Mouse (Mus musculus) small intestine, adult 2 months (tissue): ENCODE measurements around the gene Ahcyl2. TPM values are rescaled to one million over a fixed set of nuclear protein-coding genes. Genes with fewer than 3 reads are reported as not detected.

Source experiments
- H3K27ac ChIP-seq: fragments of 200-500 bp; 2 replicates; pipeline ENCODE4 v1.5.1; 2012; ENCODE audit warnings: low read depth, low read length, control low read depth, inconsistent platforms; ENCODE audit not compliant: insufficient read depth
- H3K27me3 ChIP-seq: fragments of 200-500 bp; 2 replicates; pipeline ENCODE4 v1.6.1; 2012; ENCODE audit warnings: mild to moderate bottlenecking, moderate library complexity, low read length, inconsistent platforms; ENCODE audit not compliant: control insufficient read depth, insufficient read depth
- H3K36me3 ChIP-seq: fragments of 200-500 bp; 2 replicates; pipeline ENCODE4 v1.6.1; 2012; ENCODE audit warnings: mild to moderate bottlenecking, low read length, control low read depth, inconsistent platforms; ENCODE audit not compliant: control insufficient read depth, insufficient read depth
- H3K4me1 ChIP-seq: fragments of 200-500 bp; 2 replicates; pipeline ENCODE4 v1.6.1; 2012; ENCODE audit warnings: low read length, inconsistent platforms, mixed read lengths; ENCODE audit not compliant: control insufficient read depth, insufficient read depth, insufficient read length
- H3K4me3 ChIP-seq: fragments of 200-500 bp; 2 replicates; pipeline ENCODE4 v1.5.1; 2012; ENCODE audit warnings: low read depth, mild to moderate bottlenecking, control low read depth, inconsistent platforms, low read length, moderate library complexity
- CTCF ChIP-seq: fragments of 200-500 bp; IDR thresholded peaks from 2 replicates; pipeline ENCODE4 v1.5.1; 2012; ENCODE audit warnings: low read depth, mild to moderate bottlenecking, control low read depth, inconsistent platforms, low read length, moderate library complexity, mixed read lengths; ENCODE audit not compliant: insufficient replicate concordance, insufficient read length; ENCODE audit errors: extremely low read depth
- POLR2A ChIP-seq: fragments of 200-500 bp; IDR thresholded peaks from 2 replicates; pipeline ENCODE4 v1.6.1; 2012; ENCODE audit warnings: low read depth, mild to moderate bottlenecking, control low read depth, inconsistent platforms, low read length, moderate library complexity
- WGBS: fragments of 180-500 bp; shearing (Covaris S2); methylation state at CpG from one replicate; pipeline ENCODE4 v1.1.7; 2018; 5-methylcytosine and 5-hydroxymethylcytosine counted together
- polyA plus RNA-seq: library from polyadenylated mRNA; depleted of rRNA; stranded (reverse); fragments of >200 nt; gene quantifications from 2 replicates; pipeline ENCODE4 v1.2.3, GENCODE M21; 2012

Ahcyl2 gene
- polyA plus RNA-seq, 1 experiment: 110 TPM

- H3K36me3 ChIP-seq: no peaks in the 10 kb centered on the region; the same call in 1 of the 2 replicates
- 52% methylated on average over 3 of the region's 3 CpGs for WGBS
These were observed 4.4 kb downstream of the Ahcyl2 start for GRCm38 (mm10) chr6:29772236-29772635.

GRCm38 (mm10) chr6:29774161-29774560 lies 6.3 kb downstream of the Ahcyl2 start:
- Histone ChIP-seq H3K27ac (no peak overlapping the region), H3K27me3 (no peaks in the 10 kb centered on the region), H3K4me1 (peaks cover 18% of the 10 kb centered on the region), H3K4me3 (no peak overlapping the region), H3K36me3 (no peaks in the 10 kb centered on the region; the same call in 1 of the 2 replicates)
- TF ChIP-seq POLR2A: no peak
- 70% methylated on average over 1 of the region's 1 CpGs for WGBS

More at GRCm38 (mm10) chr6:29772236-29772635, 4.4 kb downstream of the Ahcyl2 start:
- Histone ChIP-seq H3K4me3 (no peak overlapping the region), H3K27me3 (no peaks in the 10 kb centered on the region), H3K4me1 (peaks cover 17% of the 10 kb centered on the region), H3K27ac (peak overlapping the region; percentile 77; the same call in 1 of the 2 replicates)
- TF ChIP-seq CTCF: no peak
- no peak for TF ChIP-seq POLR2A

- H3K4me3 ChIP-seq: no peak overlapping the region
- no peaks in the 10 kb centered on the region; the same call in 1 of the 2 replicates for H3K36me3 ChIP-seq
- H3K4me1 ChIP-seq: peaks cover 18% of the 10 kb centered on the region
- no peak for TF ChIP-seq POLR2A
- WGBS: 89% methylated on average over 1 of the region's 1 CpGs
- no peaks in the 10 kb centered on the region for H3K27me3 ChIP-seq
- H3K27ac ChIP-seq: no peak overlapping the region
These were observed 7.8 kb downstream of the Ahcyl2 start for GRCm38 (mm10) chr6:29775609-29776008.

GRCm38 (mm10) chr6:29776542-29777237 lies 8.9 kb downstream of the Ahcyl2 start:
- peaks cover 12% of the 10 kb centered on the region for H3K4me1 ChIP-seq
- no peaks in the 10 kb centered on the region for H3K27me3 ChIP-seq
- WGBS: 61% methylated on average over 4 of the region's 4 CpGs
- TF ChIP-seq CTCF: no peak
- TF ChIP-seq POLR2A: no peak
- peak overlapping the region; percentile 27; the same call in 1 of the 2 replicates for H3K27ac ChIP-seq
- no peak overlapping the region for H3K4me3 ChIP-seq
- peaks cover 1% of the 10 kb centered on the region; the same call in 1 of the 2 replicates for H3K36me3 ChIP-seq

GRCm38 (mm10) chr6:29777238-29777555 lies 9.4 kb downstream of the Ahcyl2 start:
- Histone ChIP-seq H3K27me3 (no peaks in the 10 kb centered on the region), H3K36me3 (peaks cover 1% of the 10 kb centered on the region; the same call in 1 of the 2 replicates), H3K27ac (peak overlapping the region; percentile 27; the same call in 1 of the 2 replicates), H3K4me3 (no peak overlapping the region), H3K4me1 (peaks cover 12% of the 10 kb centered on the region)
- no peak for TF ChIP-seq CTCF
- TF ChIP-seq POLR2A: no peak
- 13% methylated on average over 3 of the region's 3 CpGs for WGBS

GRCm38 (mm10) chr6:29780082-29780481 lies 12.3 kb downstream of the Ahcyl2 start:
- Histone ChIP-seq H3K27me3 (no peaks in the 10 kb centered on the region), H3K4me1 (peaks cover 9% of the 10 kb centered on the region; the same call in 1 of the 2 replicates), H3K36me3 (peaks cover 1% of the 10 kb centered on the region; the same call in 1 of the 2 replicates), H3K4me3 (no peak overlapping the region), H3K27ac (no peak overlapping the region)
- TF ChIP-seq CTCF: no peak
- no peak for TF ChIP-seq POLR2A

GRCm38 (mm10) chr6:29780571-29780970 lies 12.8 kb downstream of the Ahcyl2 start:
- no peak overlapping the region for H3K27ac ChIP-seq
- peaks cover 8% of the 10 kb centered on the region; the same call in 1 of the 2 replicates for H3K4me1 ChIP-seq
- 92% methylated on average over 2 of the region's 2 CpGs for WGBS
- TF ChIP-seq POLR2A (no peak), CTCF (no peak)
- H3K36me3 ChIP-seq: peaks cover 1% of the 10 kb centered on the region; the same call in 1 of the 2 replicates
- H3K4me3 ChIP-seq: no peak overlapping the region
- H3K27me3 ChIP-seq: no peaks in the 10 kb centered on the region

- WGBS: 32% methylated on average over 1 of the region's 1 CpGs
- no peak for TF ChIP-seq CTCF
- TF ChIP-seq POLR2A: no peak
- Histone ChIP-seq H3K4me3 (no peak overlapping the region), H3K4me1 (peaks cover under 1% of the 10 kb centered on the region; the same call in 1 of the 2 replicates), H3K36me3 (0 out of 2 replicates have a peak, but pooled peaks cover 1% of the 10 kb centered on the region), H3K27ac (no peak overlapping the region), H3K27me3 (no peaks in the 10 kb centered on the region)
These were observed 14.4 kb downstream of the Ahcyl2 start for GRCm38 (mm10) chr6:29782239-29782638.
